Mouse (Mus musculus): ENCODE measurements at regions not wholly inside any gene's neighbourhood (a gene's known extent, or its start where the extent isn't known, plus 50 kb on each side); places are given as distances from the start of the nearest gene placed in this dataset.

DNA sequence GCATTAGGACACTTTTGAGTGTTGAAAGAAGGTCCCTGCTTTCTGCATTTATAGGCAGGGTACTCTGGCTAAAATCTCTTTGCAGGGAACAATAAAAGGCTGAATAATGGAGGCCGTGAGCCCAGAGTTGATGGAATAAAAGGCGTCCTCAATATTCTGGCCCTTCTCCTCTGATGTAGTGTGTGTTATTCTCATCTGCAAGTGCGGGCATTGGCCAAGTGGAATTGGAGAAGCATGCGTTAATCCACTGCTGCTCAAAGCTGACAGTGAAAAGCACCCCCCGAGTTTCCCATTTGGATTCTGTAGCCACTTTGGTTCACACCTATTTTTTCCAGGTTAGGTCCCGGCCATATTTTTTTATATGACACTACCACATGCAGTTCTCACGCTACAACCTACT, 168.7 kb upstream of the Tbx18 start:
- Histone ChIP-seq H3K4me3 (replicated peaks; ENCODE audit: control insufficient read depth, low read depth, low read length) (no peak overlapping the region), H3K4me1 (ENCODE audit: control insufficient read depth, insufficient read depth, low read length) (no peaks in the 10 kb centered on the region), H3K27ac (ENCODE audit: control insufficient read depth, insufficient read depth, low read depth, low read length, poor library complexity) (no peak overlapping the region)
- 84% methylated on average over 7 of the region's 7 CpGs for WGBS
- TF ChIP-seq POLR2A (IDR thresholded peaks at IDR 0.05; ENCODE audit: borderline replicate concordance, control insufficient read depth, low read depth, low read length) (no peak), CTCF (IDR thresholded peaks at IDR 0.05; ENCODE audit: control insufficient read depth, insufficient read depth, low read length) (no peak)

DNA sequence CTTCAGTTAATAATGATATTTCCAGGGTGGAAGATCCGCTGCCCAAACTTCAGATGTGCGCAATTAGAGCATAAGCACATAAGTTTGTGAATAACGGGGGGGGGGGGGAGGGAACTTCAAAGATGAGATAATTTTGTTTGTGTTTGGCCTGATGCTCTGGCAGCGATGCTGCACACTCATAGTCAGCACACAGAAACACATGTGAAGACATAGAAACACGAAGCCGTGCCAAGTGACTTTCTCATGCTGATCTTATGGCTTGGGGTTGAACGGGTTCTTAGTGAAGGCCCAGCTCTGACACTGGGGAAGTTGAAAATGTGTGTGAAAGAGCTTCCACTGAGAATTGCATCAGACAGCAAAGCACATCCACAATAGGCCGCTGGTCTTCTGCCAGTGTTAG, 190.2 kb upstream of the Tbx18 start:
- Histone ChIP-seq H3K4me3 (replicated peaks; ENCODE audit: control insufficient read depth, low read depth, low read length) (no peak overlapping the region), H3K4me1 (ENCODE audit: control insufficient read depth, insufficient read depth, low read length) (no peaks in the 10 kb centered on the region), H3K27ac (ENCODE audit: control insufficient read depth, insufficient read depth, low read depth, low read length, poor library complexity) (no peak overlapping the region)
- WGBS = 77% methylated on average over 8 of the region's 8 CpGs
- TF ChIP-seq CTCF (IDR thresholded peaks at IDR 0.05; ENCODE audit: control insufficient read depth, insufficient read depth, low read length) (no peak), POLR2A (IDR thresholded peaks at IDR 0.05; ENCODE audit: borderline replicate concordance, control insufficient read depth, low read depth, low read length) (no peak)

DNA sequence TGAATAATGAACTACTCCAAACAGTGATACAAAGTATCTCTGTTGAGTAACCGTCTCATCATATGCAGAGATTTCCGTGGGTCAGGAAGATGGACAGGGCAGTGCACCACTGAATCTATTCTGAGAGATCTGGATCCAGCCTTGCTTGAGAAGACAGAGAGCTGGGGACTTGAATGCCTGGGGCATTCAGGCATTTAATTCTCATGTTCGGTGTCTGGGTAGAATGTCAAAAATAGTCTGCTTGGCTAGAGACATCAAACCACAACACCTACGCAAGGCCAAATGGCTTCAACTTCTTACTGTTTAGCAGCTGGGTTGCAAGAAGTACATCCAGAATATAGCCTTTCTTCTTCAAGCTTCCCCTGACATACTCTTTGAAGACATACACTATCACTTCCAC, 194.1 kb upstream of the Tbx18 start:
- no peak overlapping the region for H3K27ac ChIP-seq (ENCODE audit: control insufficient read depth, insufficient read depth, low read depth, low read length, poor library complexity)
- no peak for TF ChIP-seq POLR2A (IDR thresholded peaks at IDR 0.05; ENCODE audit: borderline replicate concordance, control insufficient read depth, low read depth, low read length)
- no peak for TF ChIP-seq CTCF (IDR thresholded peaks at IDR 0.05; ENCODE audit: control insufficient read depth, insufficient read depth, low read length)
- H3K4me3 ChIP-seq (replicated peaks; ENCODE audit: control insufficient read depth, low read depth, low read length) = no peak overlapping the region
- 84% methylated on average over 4 of the region's 4 CpGs for WGBS
- no peaks in the 10 kb centered on the region for H3K4me1 ChIP-seq (ENCODE audit: control insufficient read depth, insufficient read depth, low read length)

DNA sequence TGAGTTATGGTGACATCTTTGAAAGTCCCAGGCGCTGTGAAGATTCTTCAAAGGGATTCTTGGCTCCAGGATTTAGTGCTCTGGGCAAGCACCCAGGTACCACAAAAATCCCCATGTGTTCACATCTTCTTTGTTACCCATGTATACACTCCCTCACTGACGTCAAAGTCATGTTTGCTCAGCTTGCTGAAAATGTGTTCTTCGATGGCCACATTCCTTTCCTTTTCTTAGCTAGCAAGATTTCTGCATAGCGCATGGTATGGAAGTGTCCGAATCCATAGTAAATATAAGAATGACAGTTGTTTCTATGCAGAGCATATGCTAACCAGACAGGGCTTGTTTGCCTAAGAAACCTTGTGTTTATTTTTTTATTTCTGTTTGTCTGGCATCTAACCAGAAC, 202.2 kb upstream of the Tbx18 start:
- H3K4me3 ChIP-seq (replicated peaks; ENCODE audit: control insufficient read depth, low read depth, low read length) = no peak overlapping the region
- TF ChIP-seq POLR2A (IDR thresholded peaks at IDR 0.05; ENCODE audit: borderline replicate concordance, control insufficient read depth, low read depth, low read length) (no peak), CTCF (IDR thresholded peaks at IDR 0.05; ENCODE audit: control insufficient read depth, insufficient read depth, low read length) (no peak)
- H3K4me1 ChIP-seq (ENCODE audit: control insufficient read depth, insufficient read depth, low read length) = no peaks in the 10 kb centered on the region
- WGBS = 77% methylated on average over 5 of the region's 5 CpGs
- H3K27ac ChIP-seq (ENCODE audit: control insufficient read depth, insufficient read depth, low read depth, low read length, poor library complexity) = no peak overlapping the region

GRCm38 (mm10) chr9:87952426-87952825, 221.4 kb upstream of the Tbx18 start:
- Histone ChIP-seq H3K4me3 (replicated peaks; ENCODE audit: control insufficient read depth, low read depth, low read length) (no peak overlapping the region), H3K4me1 (ENCODE audit: control insufficient read depth, insufficient read depth, low read length) (no peaks in the 10 kb centered on the region), H3K27ac (ENCODE audit: control insufficient read depth, insufficient read depth, low read depth, low read length, poor library complexity) (no peak overlapping the region)
- TF ChIP-seq POLR2A (IDR thresholded peaks at IDR 0.05; ENCODE audit: borderline replicate concordance, control insufficient read depth, low read depth, low read length) (no peak), CTCF (IDR thresholded peaks at IDR 0.05; ENCODE audit: control insufficient read depth, insufficient read depth, low read length) (no peak)
- WGBS = 83% methylated on average over 2 of the region's 2 CpGs

DNA sequence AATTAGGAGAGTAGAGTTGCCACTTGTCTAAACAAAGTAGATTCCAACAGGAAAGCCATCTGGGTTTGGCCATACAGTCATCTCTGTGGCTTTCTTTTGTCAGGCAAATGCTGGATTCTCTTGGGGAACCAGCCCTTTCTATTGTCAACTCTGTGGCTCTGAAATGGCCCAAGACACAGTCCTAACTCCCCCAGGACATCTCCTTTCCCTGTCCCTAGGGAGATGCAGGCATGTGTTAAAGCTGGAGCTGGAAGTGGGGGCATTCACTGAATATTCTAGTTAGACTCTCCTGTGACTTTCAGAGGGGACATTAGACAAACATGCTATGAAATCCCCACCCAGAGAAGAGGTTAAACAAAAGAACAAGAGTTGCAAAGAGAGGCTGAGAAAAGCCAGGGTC, 223.9 kb upstream of the Tbx18 start:
- TF ChIP-seq CTCF (IDR thresholded peaks at IDR 0.05; ENCODE audit: control insufficient read depth, insufficient read depth, low read length) = no peak
- no peak for TF ChIP-seq POLR2A (IDR thresholded peaks at IDR 0.05; ENCODE audit: borderline replicate concordance, control insufficient read depth, low read depth, low read length)
- H3K4me1 ChIP-seq (ENCODE audit: control insufficient read depth, insufficient read depth, low read length) = no peaks in the 10 kb centered on the region

GRCm38 (mm10) chr9:87961796-87962195, 230.7 kb upstream of the Tbx18 start:
- TF ChIP-seq CTCF (IDR thresholded peaks at IDR 0.05; ENCODE audit: control insufficient read depth, insufficient read depth, low read length) (no peak), POLR2A (IDR thresholded peaks at IDR 0.05; ENCODE audit: borderline replicate concordance, control insufficient read depth, low read depth, low read length) (no peak)
- Histone ChIP-seq H3K27ac (ENCODE audit: control insufficient read depth, insufficient read depth, low read depth, low read length, poor library complexity) (no peak overlapping the region), H3K4me3 (replicated peaks; ENCODE audit: control insufficient read depth, low read depth, low read length) (no peak overlapping the region), H3K4me1 (ENCODE audit: control insufficient read depth, insufficient read depth, low read length) (no peaks in the 10 kb centered on the region)
- WGBS = 72% methylated on average over 4 of the region's 4 CpGs

More for the DNA sequence above, 223.9 kb upstream of the Tbx18 start:
- Histone ChIP-seq H3K27ac (ENCODE audit: control insufficient read depth, insufficient read depth, low read depth, low read length, poor library complexity) (no peak overlapping the region), H3K4me3 (replicated peaks; ENCODE audit: control insufficient read depth, low read depth, low read length) (no peak overlapping the region)

DNA sequence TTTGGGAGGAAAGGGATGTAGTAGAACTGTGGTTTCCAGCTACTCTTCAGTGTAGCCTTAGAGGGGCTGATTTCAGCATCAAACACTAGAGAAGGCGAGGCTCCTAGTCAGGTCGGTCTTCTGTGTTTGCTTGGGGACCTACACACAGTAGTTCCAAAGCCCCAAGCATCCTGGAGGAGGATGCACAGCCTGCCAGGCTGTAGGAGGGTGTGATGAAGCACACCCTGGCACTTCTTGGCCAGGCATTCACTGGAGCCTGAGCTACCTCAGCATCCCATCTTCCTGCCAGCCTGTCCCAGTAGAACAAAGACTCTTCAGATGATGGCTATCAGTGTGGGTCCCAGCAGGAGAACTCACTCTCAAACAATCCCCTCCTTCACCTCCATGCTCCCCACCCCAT, 233.4 kb upstream of the Tbx18 start:
- Histone ChIP-seq H3K4me1 (ENCODE audit: control insufficient read depth, insufficient read depth, low read length) (no peaks in the 10 kb centered on the region), H3K27ac (ENCODE audit: control insufficient read depth, insufficient read depth, low read depth, low read length, poor library complexity) (no peak overlapping the region), H3K4me3 (replicated peaks; ENCODE audit: control insufficient read depth, low read depth, low read length) (no peak overlapping the region)
- TF ChIP-seq POLR2A (IDR thresholded peaks at IDR 0.05; ENCODE audit: borderline replicate concordance, control insufficient read depth, low read depth, low read length) (no peak), CTCF (IDR thresholded peaks at IDR 0.05; ENCODE audit: control insufficient read depth, insufficient read depth, low read length) (no peak)
- WGBS = 52% methylated on average over 2 of the region's 2 CpGs

DNA sequence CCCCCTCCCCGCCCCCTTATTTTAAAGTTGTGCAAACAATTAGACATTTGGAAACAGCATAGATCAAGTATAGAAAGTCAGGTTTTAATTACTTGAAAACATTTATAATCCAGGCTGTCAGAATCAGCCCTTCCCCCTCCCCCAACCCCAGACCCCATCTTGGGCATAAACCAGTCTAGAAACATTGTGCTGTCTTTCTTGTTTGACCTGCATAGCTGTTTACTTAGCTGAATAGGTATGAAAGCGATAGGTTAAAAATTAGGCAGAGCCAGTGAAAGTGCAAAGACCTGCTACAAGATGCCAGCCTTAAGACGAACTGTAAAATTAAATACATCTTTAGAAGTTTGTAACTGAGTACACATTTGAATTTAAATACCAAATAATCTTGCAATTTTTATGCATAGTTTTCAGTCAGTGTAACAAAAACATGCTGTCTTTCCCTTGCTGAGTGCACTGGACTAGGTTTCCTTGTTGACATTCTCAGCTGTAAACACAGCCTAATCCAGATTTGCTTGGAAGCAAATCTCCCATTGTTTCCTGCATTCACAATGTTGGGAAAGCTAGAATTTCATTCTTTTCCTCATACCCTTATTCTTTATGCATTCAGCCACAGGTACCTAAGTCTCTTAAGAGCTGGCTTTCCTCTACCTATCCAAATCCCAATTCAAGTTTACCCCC, 234.2 kb upstream of the Tbx18 start:
- Histone ChIP-seq H3K27ac (ENCODE audit: control insufficient read depth, insufficient read depth, low read depth, low read length, poor library complexity) (no peak overlapping the region), H3K4me3 (replicated peaks; ENCODE audit: control insufficient read depth, low read depth, low read length) (no peak overlapping the region), H3K4me1 (ENCODE audit: control insufficient read depth, insufficient read depth, low read length) (no peaks in the 10 kb centered on the region)
- no peak for TF ChIP-seq POLR2A (IDR thresholded peaks at IDR 0.05; ENCODE audit: borderline replicate concordance, control insufficient read depth, low read depth, low read length)
- TF ChIP-seq CTCF (IDR thresholded peaks at IDR 0.05; ENCODE audit: control insufficient read depth, insufficient read depth, low read length) = no peak
- 79% methylated on average over 3 of the region's 3 CpGs for WGBS
